Mouse (Mus musculus) liver, postnatal 0 days (tissue): ENCODE measurements at regions not wholly inside any gene's neighbourhood (a gene's known extent, or its start where the extent isn't known, plus 50 kb on each side); places are given as distances from the start of the nearest gene placed in this dataset.

ENCODE experiments used
- ATAC-seq: fragments of 200-750 bp; cut with Nextera tagmentation; 2 replicates; pipeline ENCODE4 v1.8.0; 2017; ENCODE audit warnings: mild to moderate bottlenecking, moderate library complexity
- DNase-seq: peaks from one replicate; pipeline ENCODE4 v3.0.0-alpha.2; 2016
- H3K27ac ChIP-seq: fragments of 300-500 bp; sonication (generic); 2 replicates; pipeline ENCODE4 v1.5.1; 2014; ENCODE audit warnings: antibody characterized with exemption, moderate library complexity, mild to moderate bottlenecking, low read depth
- H3K27me3 ChIP-seq: fragments of 300-500 bp; sonication (generic); 2 replicates; pipeline ENCODE4 v1.6.1; 2014; ENCODE audit warnings: low read length, control low read depth, mixed read lengths; ENCODE audit not compliant: insufficient read depth
- H3K36me3 ChIP-seq: fragments of 300-500 bp; sonication (generic); replicated peaks from 2 replicates; pipeline ENCODE4 v1.6.1; 2014; ENCODE audit warnings: mild to moderate bottlenecking, control low read depth, low read length, moderate library complexity, mixed read lengths; ENCODE audit not compliant: insufficient read depth
- H3K4me1 ChIP-seq: fragments of 300-500 bp; sonication (generic); 2 replicates; pipeline ENCODE4 v1.6.1; 2014; ENCODE audit warnings: antibody characterized with exemption, mild to moderate bottlenecking, control low read depth; ENCODE audit not compliant: insufficient read depth
- H3K4me2 ChIP-seq: fragments of 300-500 bp; sonication (generic); 2 replicates; pipeline ENCODE4 v1.6.1; 2014; ENCODE audit warnings: low read depth, mild to moderate bottlenecking, low read length, moderate library complexity, mixed read lengths
- H3K4me3 ChIP-seq: fragments of 300-500 bp; sonication (generic); 2 replicates; pipeline ENCODE4 v1.5.1; 2014; ENCODE audit warnings: low read depth, low read length
- H3K9ac ChIP-seq: fragments of 300-500 bp; sonication (generic); replicated peaks from 2 replicates; pipeline ENCODE4 v1.6.1; 2014; ENCODE audit warnings: mild to moderate bottlenecking, moderate library complexity
- H3K9me3 ChIP-seq: fragments of 300-500 bp; sonication (generic); 2 replicates; pipeline ENCODE4 v1.6.1; 2016; ENCODE audit warnings: mild to moderate bottlenecking, control low read depth, low read length, mixed read lengths
- CTCF ChIP-seq: sonication (generic); IDR thresholded peaks from 2 replicates; pipeline ENCODE4 v1.5.1; 2016; ENCODE audit warnings: antibody characterized with exemption, low read depth
- EP300 ChIP-seq: IDR thresholded peaks from 2 replicates; pipeline ENCODE4 v1.6.1; 2016; ENCODE audit warnings: antibody characterized with exemption, low read depth, mild to moderate bottlenecking
- WGBS: fragments of 180-500 bp; shearing (Covaris S2); extraction: QIAGEN DNeasy Blood & Tissue Kit; methylation state at CpG from one replicate; pipeline ENCODE4 v1.1.7; 2014; ENCODE audit not compliant: insufficient replicate concordance; 5-methylcytosine and 5-hydroxymethylcytosine counted together

GRCm38 (mm10) chr13:112135777-112136176 is 152.5 kb upstream of the Ankrd55 start:
- TF ChIP-seq EP300 (no peak), CTCF (no peak)

GRCm38 (mm10) chr13:112136850-112137249 is 151.4 kb upstream of the Ankrd55 start:
- no peak overlapping the region for H3K9ac ChIP-seq
- no peaks in the 10 kb centered on the region for H3K9me3 ChIP-seq
- H3K4me3 ChIP-seq: no peak overlapping the region
- H3K4me1 ChIP-seq: peaks cover 5% of the 10 kb centered on the region; the same call in 1 of the 2 replicates
- H3K27ac ChIP-seq: no peak overlapping the region
- WGBS: 42% methylated on average over 1 of the region's 1 CpGs
- H3K27me3 ChIP-seq: no peaks in the 10 kb centered on the region
- H3K36me3 ChIP-seq: no peaks in the 10 kb centered on the region
- ATAC-seq (no peak), DNase-seq (no peak)
- H3K4me2 ChIP-seq: no peak overlapping the region
- TF ChIP-seq CTCF (no peak), EP300 (no peak)

More at GRCm38 (mm10) chr13:112135777-112136176, 152.5 kb upstream of the Ankrd55 start:
- WGBS: 77% methylated on average over 5 of the region's 5 CpGs
- ATAC-seq: no peak
- Histone ChIP-seq H3K9ac (no peak overlapping the region), H3K9me3 (no peaks in the 10 kb centered on the region), H3K27ac (no peak overlapping the region), H3K27me3 (no peaks in the 10 kb centered on the region), H3K4me3 (no peak overlapping the region), H3K36me3 (no peaks in the 10 kb centered on the region), H3K4me2 (no peak overlapping the region), H3K4me1 (peaks cover 15% of the 10 kb centered on the region)
- DNase-seq: no peak

DNA sequence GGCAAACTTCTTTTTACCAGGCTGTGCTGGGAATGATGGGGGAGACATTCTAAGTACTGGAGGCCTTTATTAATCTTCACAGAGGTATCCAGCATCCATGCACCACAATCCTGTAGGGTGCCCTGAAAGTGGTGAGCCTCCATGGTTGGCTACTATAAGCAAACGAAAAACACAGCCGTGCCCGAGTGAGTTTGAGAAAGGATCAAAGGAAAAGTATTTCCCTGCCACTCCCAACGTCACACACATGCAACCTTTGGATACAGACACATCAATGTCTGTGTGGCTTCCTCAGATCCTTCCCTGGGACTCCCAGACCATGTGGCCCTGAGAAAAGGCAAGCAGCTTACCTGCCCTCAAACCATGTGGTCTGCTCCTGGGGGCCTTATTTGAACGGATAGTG is 147.4 kb upstream of the Ankrd55 start:
- Histone ChIP-seq H3K9ac (no peak overlapping the region), H3K36me3 (no peaks in the 10 kb centered on the region), H3K4me2 (no peak overlapping the region), H3K4me3 (no peak overlapping the region), H3K9me3 (no peaks in the 10 kb centered on the region), H3K27me3 (0 out of 2 replicates have a peak, but pooled peaks cover 4% of the 10 kb centered on the region), H3K4me1 (no peaks in the 10 kb centered on the region), H3K27ac (no peak overlapping the region)
- ATAC-seq: no peak
- 69% methylated on average over 5 of the region's 5 CpGs for WGBS
- no peak for TF ChIP-seq CTCF
- no peak for TF ChIP-seq EP300
- DNase-seq: no peak

- Histone ChIP-seq H3K4me2 (no peak overlapping the region), H3K9ac (no peak overlapping the region), H3K27ac (no peak overlapping the region), H3K36me3 (no peaks in the 10 kb centered on the region), H3K9me3 (no peaks in the 10 kb centered on the region), H3K4me3 (no peak overlapping the region), H3K27me3 (0 out of 2 replicates have a peak, but pooled peaks cover 4% of the 10 kb centered on the region), H3K4me1 (no peaks in the 10 kb centered on the region)
- ATAC-seq: no peak
- no peak for DNase-seq
- 72% methylated on average over 7 of the region's 7 CpGs for WGBS
- no peak for TF ChIP-seq CTCF
- TF ChIP-seq EP300: no peak
Observed at GRCm38 (mm10) chr13:112144393-112145348, 143.6 kb upstream of the Ankrd55 start.

GRCm38 (mm10) chr13:112152614-112153550 is 135.4 kb upstream of the Ankrd55 start:
- Histone ChIP-seq H3K4me1 (peaks cover 6% of the 10 kb centered on the region; the same call in 1 of the 2 replicates), H3K36me3 (no peaks in the 10 kb centered on the region), H3K4me2 (peak overlapping the region; percentile 47), H3K9me3 (no peaks in the 10 kb centered on the region), H3K27me3 (0 out of 2 replicates have a peak, but pooled peaks cover 5% of the 10 kb centered on the region), H3K9ac (peak overlapping the region; percentile 34; the same call in 1 of the 2 replicates), H3K4me3 (no peak overlapping the region), H3K27ac (0 out of 2 replicates have a peak overlapping the region, but pooled peaks have one; percentile 11)
- DNase-seq: no peak
- ATAC-seq: peak; percentile 48; the same call in 1 of the 2 replicates
- TF ChIP-seq EP300 (no peak), CTCF (no peak)
- 24% methylated on average over 27 of the region's 27 CpGs for WGBS
